ENCODE assay signal across 28 mouse cellular contexts in genomic region chr10:89917141-89917540, GRCm38 (mm10). TPM values are rescaled to one million over a fixed set of nuclear protein-coding genes. Genes with fewer than 3 reads are reported as not detected.
A peak's percentile ranks its signal among the peaks of the same experiment; 100 is the strongest.
DNase-seq lines count a peak whose midpoint lies in the region; ATAC-seq and TF ChIP-seq lines count a peak whose summit lies in the region.
"Had no signal": no experiment of that assay in that cellular context is flagged by ENCODE, and none has a peak within 500 bp of the region (broad histone marks: within the 10 kb centered on the region; RNA-seq: fewer than 3 reads in every experiment).

No protein-coding gene starts in this region.

- no peaks in the 10 kb centered on the region for H3K9me3 ChIP-seq in midbrain, postnatal 0 days (ENCODE audit: low read length)
- H3K9me3 ChIP-seq in midbrain, embryonic 11.5 days (ENCODE audit: control insufficient read depth, low read length), result no peaks in the 10 kb centered on the region
- H3K9me3 ChIP-seq in midbrain, embryonic 13.5 days, result no peaks in the 10 kb centered on the region
- H3K9me3 ChIP-seq: embryonic facial prominence, embryonic 10.5 days; embryonic facial prominence, embryonic 15.5 days; forebrain, embryonic 12.5 days; heart, embryonic 13.5 days; hindbrain, embryonic 13.5 days; liver, embryonic 13.5 days; megakaryocyte, embryonic 14.5 days; neural tube, embryonic 15.5 days; stomach, embryonic 15.5 days had no signal

- intact Hi-C loops in heart, postnatal 36 days (cut with DNase I), result no loop called here

- no peak for TF ChIP-seq CTCF in midbrain, postnatal 0 days (IDR thresholded peaks at IDR 0.05)

- H3K27me3 ChIP-seq in midbrain, postnatal 0 days (ENCODE audit: insufficient read depth, low read length), result no peaks in the 10 kb centered on the region
- H3K27me3 ChIP-seq in midbrain, embryonic 11.5 days (ENCODE audit: control insufficient read depth, insufficient read depth, low read length), result no peaks in the 10 kb centered on the region
- no peaks in the 10 kb centered on the region for H3K27me3 ChIP-seq in midbrain, embryonic 13.5 days
- H3K27me3 ChIP-seq: embryonic facial prominence, embryonic 15.5 days; forebrain, embryonic 12.5 days; heart, embryonic 13.5 days; hindbrain, embryonic 13.5 days; liver, embryonic 13.5 days; megakaryocyte, embryonic 14.5 days; neural tube, embryonic 15.5 days; stomach, embryonic 15.5 days had no signal

- H3K36me3 ChIP-seq in midbrain, postnatal 0 days (ENCODE audit: insufficient read depth, low read length), result no peaks in the 10 kb centered on the region
- no peaks in the 10 kb centered on the region for H3K36me3 ChIP-seq in midbrain, embryonic 11.5 days (ENCODE audit: control insufficient read depth, insufficient read depth, low read length)
- no peaks in the 10 kb centered on the region for H3K36me3 ChIP-seq in midbrain, embryonic 13.5 days
- H3K36me3 ChIP-seq: embryonic facial prominence, embryonic 10.5 days; embryonic facial prominence, embryonic 15.5 days; forebrain, embryonic 12.5 days; heart, embryonic 13.5 days; hindbrain, embryonic 13.5 days; liver, embryonic 13.5 days; neural tube, embryonic 15.5 days; stomach, embryonic 15.5 days had no signal

- peak; percentile 25 for DNase-seq in midbrain, postnatal 0 days (ENCODE audit: low spot score)
- DNase-seq in midbrain, embryonic 11.5 days (ENCODE audit: low spot score, missing footprints), result no peak
- peak; percentile 94 for DNase-seq in cerebellum, adult 11-12 months
- DNase-seq in cerebellum, adult 9-10 months, result peak; percentile 98
- peak; percentile 94 to 96 for DNase-seq in cerebellum, postnatal 36 days
- no peak for DNase-seq in kidney, postnatal 36 days
- no peak for DNase-seq in heart, postnatal 36 days
- DNase-seq: adrenal gland, postnatal 25 days; B cell, adult 2 months; forebrain, postnatal 0 days; gastrocnemius, postnatal 36 days; heart, postnatal 14 days; kidney, postnatal 14 days; liver, embryonic 13.5 days; lung, adult 18-20 months; lung, postnatal 4 days; midbrain, embryonic 14.5 days had no signal

- 85% methylated on average over 1 of the region's 1 CpGs for WGBS in midbrain, postnatal 0 days
- 91% methylated on average over 1 of the region's 1 CpGs for WGBS in midbrain, embryonic 11.5 days
- WGBS in midbrain, embryonic 13.5 days, result 87% methylated on average over 1 of the region's 1 CpGs

- H3K4me2 ChIP-seq in midbrain, postnatal 0 days (ENCODE audit: low read depth, low read length, poor library complexity, severe bottlenecking), result no peak overlapping the region
- H3K4me2 ChIP-seq in midbrain, embryonic 11.5 days, result no peak overlapping the region
- H3K4me2 ChIP-seq in midbrain, embryonic 13.5 days (replicated peaks), result no peak overlapping the region
- H3K4me2 ChIP-seq: embryonic facial prominence, embryonic 15.5 days; forebrain, embryonic 12.5 days; heart, embryonic 13.5 days; hindbrain, embryonic 13.5 days; liver, embryonic 13.5 days; neural tube, embryonic 15.5 days; stomach, embryonic 15.5 days had no signal

- H3K27ac ChIP-seq in midbrain, postnatal 0 days (ENCODE audit: low read depth, low read length), result no peak overlapping the region
- no peak overlapping the region for H3K27ac ChIP-seq in midbrain, embryonic 11.5 days (ENCODE audit: low read depth, low read length)
- H3K27ac ChIP-seq in midbrain, embryonic 13.5 days, result no peak overlapping the region
- H3K27ac ChIP-seq: embryonic facial prominence, embryonic 10.5 days; embryonic facial prominence, embryonic 15.5 days; forebrain, embryonic 12.5 days; heart, embryonic 13.5 days; hindbrain, embryonic 13.5 days; liver, embryonic 13.5 days; neural tube, embryonic 15.5 days; stomach, embryonic 15.5 days had no signal

- no peak overlapping the region for H3K4me3 ChIP-seq in midbrain, postnatal 0 days (ENCODE audit: low read depth, low read length)
- H3K4me3 ChIP-seq in midbrain, embryonic 11.5 days (ENCODE audit: low read depth, low read length), result no peak overlapping the region
- no peak overlapping the region for H3K4me3 ChIP-seq in midbrain, embryonic 13.5 days (replicated peaks)
- H3K4me3 ChIP-seq: embryonic facial prominence, embryonic 10.5 days; embryonic facial prominence, embryonic 15.5 days; forebrain, embryonic 12.5 days; heart, embryonic 13.5 days; hindbrain, embryonic 13.5 days; liver, embryonic 13.5 days; megakaryocyte, embryonic 14.5 days; neural tube, embryonic 15.5 days; stomach, embryonic 15.5 days had no signal

- H3K4me1 ChIP-seq in midbrain, postnatal 0 days (ENCODE audit: insufficient read depth, low read length), result no peaks in the 10 kb centered on the region
- H3K4me1 ChIP-seq in midbrain, embryonic 11.5 days (ENCODE audit: control insufficient read depth, insufficient read depth, low read length), result no peaks in the 10 kb centered on the region
- no peaks in the 10 kb centered on the region for H3K4me1 ChIP-seq in midbrain, embryonic 13.5 days (replicated peaks)
- H3K4me1 ChIP-seq: embryonic facial prominence, embryonic 10.5 days; embryonic facial prominence, embryonic 15.5 days; forebrain, embryonic 12.5 days; heart, embryonic 13.5 days; hindbrain, embryonic 13.5 days; liver, embryonic 13.5 days; megakaryocyte, embryonic 14.5 days; stomach, embryonic 15.5 days had no signal

- no peak for ATAC-seq in midbrain, postnatal 0 days (ENCODE audit: low FRiP score)
- no peak for ATAC-seq in midbrain, embryonic 11.5 days (ENCODE audit: low FRiP score)
- ATAC-seq in midbrain, embryonic 13.5 days, result no peak
- ATAC-seq: forebrain, postnatal 0 days; intestine, postnatal 0 days; lung, postnatal 0 days had no signal

- H3K9ac ChIP-seq in midbrain, postnatal 0 days (replicated peaks; ENCODE audit: low read length, poor library complexity, severe bottlenecking), result no peak overlapping the region
- H3K9ac ChIP-seq in midbrain, embryonic 11.5 days (ENCODE audit: low read length), result no peak overlapping the region
- no peak overlapping the region for H3K9ac ChIP-seq in midbrain, embryonic 13.5 days (replicated peaks)
- H3K9ac ChIP-seq: embryonic facial prominence, embryonic 15.5 days; forebrain, embryonic 12.5 days; forebrain, postnatal 0 days; heart, embryonic 13.5 days; hindbrain, embryonic 13.5 days; liver, embryonic 13.5 days; neural tube, embryonic 15.5 days; stomach, embryonic 15.5 days had no signal

RNA-seq across cellular contexts. Expression of gene Anks1b, which starts 43.8 kb away (rescaled TPM):
- 159 and 342 TPM in 2 replicates for total RNA-seq in midbrain, postnatal 0 days (2014; rRNA removed)
- polyA plus RNA-seq in midbrain, postnatal 0 days (2015; fragmentation: Nextera tagmentation; extraction: Ambion mirVana), result 95.4 and 105 TPM in 2 replicates
- polyA plus RNA-seq in midbrain, embryonic 11.5 days (2014; fragmentation: Nextera tagmentation; extraction: Ambion mirVana), result 3.7 and 5.4 TPM in 2 replicates
- 43.3 and 46.0 TPM in 2 replicates for polyA plus RNA-seq in midbrain, embryonic 13.5 days (2015; fragmentation: Nextera tagmentation; extraction: Ambion mirVana)
- under 1 TPM; 0.30 to 0.44 TPM for total RNA-seq in heart, postnatal 36 days (2021)

Comparison
In these comparisons a context has a peak if more than half of its experiments do, and no peak if none do; other contexts are left out.
1. DNase-seq: peak in midbrain, postnatal 0 days (single experiment), cerebellum, adult 11-12 months (single experiment), cerebellum, adult 9-10 months (single experiment) and cerebellum, postnatal 36 days (2 of 2); none in midbrain, embryonic 11.5 days (single experiment), kidney, postnatal 36 days (0 of 2) and heart, postnatal 36 days (0 of 2).